Comparison of ENCODE assay signal across 23 mouse cellular contexts in the genomic region with DNA sequence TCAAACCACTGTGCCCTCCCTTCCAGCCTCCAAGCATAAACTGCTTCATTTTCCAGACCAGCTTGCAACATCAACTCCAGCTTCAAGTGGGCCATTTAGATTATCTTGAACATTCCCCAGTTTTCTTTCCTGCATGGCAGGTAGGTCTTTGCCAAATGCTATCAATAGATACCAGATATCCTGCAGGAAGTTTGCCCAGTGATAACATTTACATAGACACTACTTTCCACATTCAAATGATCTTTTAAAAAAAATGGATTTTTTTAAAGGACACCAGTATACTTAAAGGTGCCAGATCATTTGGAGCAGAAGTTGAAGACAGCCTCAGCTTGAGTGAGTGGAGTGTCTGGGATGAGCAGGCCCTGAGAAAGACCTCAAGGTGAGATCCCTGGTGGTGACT. TPM values are rescaled to one million over a fixed set of nuclear protein-coding genes. Genes with fewer than 3 reads are reported as not detected.
DNase-seq lines count a peak whose midpoint lies in the region; ATAC-seq lines count a peak whose summit lies in the region.
"Had no signal": no experiment of that assay in that cellular context is flagged by ENCODE, and none has a peak within 500 bp of the region (broad histone marks: within the 10 kb centered on the region; RNA-seq: fewer than 3 reads in every experiment).

No protein-coding gene starts in this region.

- no peak overlapping the region for H3K4me2 ChIP-seq in liver, embryonic 13.5 days
- no peak overlapping the region for H3K4me2 ChIP-seq in liver, embryonic 11.5 days
- no peak overlapping the region for H3K4me2 ChIP-seq in hindbrain, embryonic 14.5 days (replicated peaks)
- H3K4me2 ChIP-seq: embryonic facial prominence, embryonic 12.5 days; forebrain, embryonic 12.5 days had no signal

- no peak for DNase-seq in liver, embryonic 13.5 days
- no peak for DNase-seq in liver, embryonic 11.5 days (ENCODE audit: low spot score)
- DNase-seq in lung, postnatal 36 days, result peak; percentile 30
- no peak for DNase-seq in lung, postnatal 14 days
- DNase-seq in forebrain, embryonic 10.5 days (ENCODE audit: extremely low spot score, low spot score), result no peak
- no peak for DNase-seq in hindbrain, embryonic 14.5 days (ENCODE audit: low spot score)
- DNase-seq: adrenal gland, adult 8-10 months; adrenal gland, postnatal 14 days; adrenal gland, postnatal 36 days; cerebellum, adult 11-12 months; cerebellum, adult 2 months; cerebellum, adult 9-10 months; cerebellum, postnatal 10 days; cerebellum, postnatal 25 days had no signal

- no peak for ATAC-seq in liver, embryonic 13.5 days (ENCODE audit: low read depth)
- no peak for ATAC-seq in liver, embryonic 11.5 days (replicated peaks; ENCODE audit: low FRiP score)
- 0 out of 2 replicates have a peak, but pooled peaks have one; percentile 8 for ATAC-seq in megakaryocyte progenitor cell, adult 5-6 weeks (replicated peaks; ENCODE audit: poor library complexity)
- ATAC-seq in hindbrain, embryonic 14.5 days (ENCODE audit: low FRiP score), result no peak
- ATAC-seq: activated CD4-positive, CD25-positive, alpha-beta regulatory T cell, adult 4 months; forebrain, embryonic 14.5 days; forebrain, embryonic 16.5 days; Patski had no signal

- H3K9ac ChIP-seq in liver, embryonic 13.5 days, result no peak overlapping the region
- H3K9ac ChIP-seq in liver, embryonic 11.5 days (ENCODE audit: low read depth, low read length), result no peak overlapping the region
- no peak overlapping the region for H3K9ac ChIP-seq in hindbrain, embryonic 14.5 days
- H3K9ac ChIP-seq: embryonic facial prominence, embryonic 12.5 days; forebrain, embryonic 12.5 days had no signal

- peak overlapping the region; percentile 32; the same call in 1 of the 2 replicates for H3K27ac ChIP-seq in liver, embryonic 13.5 days
- H3K27ac ChIP-seq in liver, embryonic 11.5 days (ENCODE audit: low read depth, low read length), result no peak overlapping the region
- no peak overlapping the region for H3K27ac ChIP-seq in forebrain, embryonic 10.5 days
- H3K27ac ChIP-seq in hindbrain, embryonic 14.5 days, result no peak overlapping the region
- H3K27ac ChIP-seq: embryonic facial prominence, embryonic 10.5 days; embryonic facial prominence, embryonic 12.5 days; forebrain, embryonic 12.5 days had no signal

- no peaks in the 10 kb centered on the region for H3K36me3 ChIP-seq in liver, embryonic 13.5 days
- no peaks in the 10 kb centered on the region for H3K36me3 ChIP-seq in liver, embryonic 11.5 days (ENCODE audit: control insufficient read depth, insufficient read depth, low read length)
- no peaks in the 10 kb centered on the region for H3K36me3 ChIP-seq in forebrain, embryonic 10.5 days (replicated peaks)
- H3K36me3 ChIP-seq in hindbrain, embryonic 14.5 days (replicated peaks; ENCODE audit: control insufficient read depth, insufficient read depth), result no peaks in the 10 kb centered on the region
- H3K36me3 ChIP-seq: embryonic facial prominence, embryonic 10.5 days; embryonic facial prominence, embryonic 12.5 days; forebrain, embryonic 12.5 days had no signal

- no peaks in the 10 kb centered on the region for H3K9me3 ChIP-seq in liver, embryonic 13.5 days (replicated peaks)
- H3K9me3 ChIP-seq in liver, embryonic 11.5 days (ENCODE audit: control insufficient read depth, low read length), result no peaks in the 10 kb centered on the region
- H3K9me3 ChIP-seq in forebrain, embryonic 10.5 days, result no peaks in the 10 kb centered on the region
- no peaks in the 10 kb centered on the region for H3K9me3 ChIP-seq in hindbrain, embryonic 14.5 days (ENCODE audit: control insufficient read depth, low read length)
- H3K9me3 ChIP-seq: embryonic facial prominence, embryonic 10.5 days; embryonic facial prominence, embryonic 12.5 days; forebrain, embryonic 12.5 days had no signal

- no peak overlapping the region for H3K4me3 ChIP-seq in liver, embryonic 13.5 days (replicated peaks)
- H3K4me3 ChIP-seq in liver, embryonic 11.5 days (ENCODE audit: low read depth, low read length), result no peak overlapping the region
- H3K4me3 ChIP-seq in forebrain, embryonic 10.5 days, result no peak overlapping the region
- no peak overlapping the region for H3K4me3 ChIP-seq in hindbrain, embryonic 14.5 days (replicated peaks; ENCODE audit: low read length)
- H3K4me3 ChIP-seq: embryonic facial prominence, embryonic 10.5 days; embryonic facial prominence, embryonic 12.5 days; forebrain, embryonic 12.5 days had no signal

- H3K4me1 ChIP-seq in liver, embryonic 13.5 days (replicated peaks), result peaks cover 51% of the 10 kb centered on the region
- peaks cover 17% of the 10 kb centered on the region for H3K4me1 ChIP-seq in liver, embryonic 11.5 days (replicated peaks; ENCODE audit: control insufficient read depth, insufficient read depth, low read length)
- H3K4me1 ChIP-seq in forebrain, embryonic 10.5 days, result peaks cover 14% of the 10 kb centered on the region
- no peaks in the 10 kb centered on the region for H3K4me1 ChIP-seq in hindbrain, embryonic 14.5 days (replicated peaks; ENCODE audit: control insufficient read depth, insufficient read depth, low read length)
- H3K4me1 ChIP-seq: embryonic facial prominence, embryonic 12.5 days had no signal

- no peaks in the 10 kb centered on the region for H3K27me3 ChIP-seq in liver, embryonic 13.5 days
- no peaks in the 10 kb centered on the region for H3K27me3 ChIP-seq in liver, embryonic 11.5 days (replicated peaks; ENCODE audit: control insufficient read depth, insufficient read depth, low read length)
- H3K27me3 ChIP-seq in forebrain, embryonic 10.5 days (ENCODE audit: poor library complexity, severe bottlenecking), result no peaks in the 10 kb centered on the region
- H3K27me3 ChIP-seq in hindbrain, embryonic 14.5 days (ENCODE audit: control insufficient read depth, insufficient read depth, low read length), result no peaks in the 10 kb centered on the region
- H3K27me3 ChIP-seq: embryonic facial prominence, embryonic 12.5 days; forebrain, embryonic 12.5 days; Patski had no signal

RNA-seq across cellular contexts. Expression of gene St6galnac3, which starts 34.3 kb away (rescaled TPM):
- polyA plus RNA-seq in liver, embryonic 13.5 days (2015; fragmentation: Nextera tagmentation; extraction: Ambion mirVana), result 8.3 and 9.6 TPM in 2 replicates
- 21.8 and 27.2 TPM in 2 replicates for polyA plus RNA-seq in liver, embryonic 11.5 days (2014; fragmentation: Nextera tagmentation; extraction: Ambion mirVana)
- 1.1 and 4.0 TPM in 2 replicates for total RNA-seq in megakaryocyte progenitor cell, adult 5-6 weeks (2015)
- total RNA-seq in megakaryocyte progenitor cell, adult 5-6 weeks (2017), result 1.2 and 1.6 TPM in 2 replicates
- 40.0 and 40.5 TPM in 2 replicates for polyA plus RNA-seq in forebrain, embryonic 10.5 days (2016; fragmentation: Nextera tagmentation; extraction: Ambion mirVana)
- polyA plus RNA-seq in hindbrain, embryonic 14.5 days (2014; fragmentation: Nextera tagmentation; extraction: Ambion mirVana), result 25.3 and 28.3 TPM in 2 replicates
- polyA plus RNA-seq: C2C12 had no signal
